Mouse (Mus musculus) macrophage (primary cell): ENCODE results near the gene Cblc. TPM values are rescaled to one million over a fixed set of nuclear protein-coding genes. Genes with fewer than 3 reads are reported as not detected.

Experiments
- H3K27ac ChIP-seq: fragments of 350-480 bp; formaldehyde crosslinking; 2 replicates; pipeline ENCODE4 v1.9.0; 2021
- H3K36me3 ChIP-seq: fragments of 350-480 bp; formaldehyde crosslinking; 2 replicates; pipeline ENCODE4 v1.9.0; 2021; ENCODE audit errors: inconsistent target
- H3K4me3 ChIP-seq: fragments of 350-480 bp; formaldehyde crosslinking; 2 replicates; pipeline ENCODE4 v1.9.0; 2021; ENCODE audit errors: inconsistent target
- H3K79me2 ChIP-seq: fragments of 350-480 bp; formaldehyde crosslinking; 2 replicates; pipeline ENCODE4 v1.9.0; 2021; ENCODE audit errors: inconsistent target
- WGBS: methylation state at CpG from one replicate; pipeline ENCODE4 v1.1.7; 2026; ENCODE audit warnings: inconsistent platforms; ENCODE audit not compliant: missing documents; 5-methylcytosine and 5-hydroxymethylcytosine counted together
- polyA plus RNA-seq: library from polyadenylated mRNA; stranded (reverse); fragments of 250-400 nt; gene quantifications from 3 replicates; pipeline ENCODE4 v1.2.4, GENCODE M21; 2018; ENCODE audit warnings: inconsistent platforms

The Cblc gene
- polyA plus RNA-seq, 1 experiment from 2014 or later = not detected

GRCm38 (mm10) chr7:19824182-19824973 lies 27.8 kb upstream of the Cblc start:
- no peak overlapping the region for H3K4me3 ChIP-seq

DNA sequence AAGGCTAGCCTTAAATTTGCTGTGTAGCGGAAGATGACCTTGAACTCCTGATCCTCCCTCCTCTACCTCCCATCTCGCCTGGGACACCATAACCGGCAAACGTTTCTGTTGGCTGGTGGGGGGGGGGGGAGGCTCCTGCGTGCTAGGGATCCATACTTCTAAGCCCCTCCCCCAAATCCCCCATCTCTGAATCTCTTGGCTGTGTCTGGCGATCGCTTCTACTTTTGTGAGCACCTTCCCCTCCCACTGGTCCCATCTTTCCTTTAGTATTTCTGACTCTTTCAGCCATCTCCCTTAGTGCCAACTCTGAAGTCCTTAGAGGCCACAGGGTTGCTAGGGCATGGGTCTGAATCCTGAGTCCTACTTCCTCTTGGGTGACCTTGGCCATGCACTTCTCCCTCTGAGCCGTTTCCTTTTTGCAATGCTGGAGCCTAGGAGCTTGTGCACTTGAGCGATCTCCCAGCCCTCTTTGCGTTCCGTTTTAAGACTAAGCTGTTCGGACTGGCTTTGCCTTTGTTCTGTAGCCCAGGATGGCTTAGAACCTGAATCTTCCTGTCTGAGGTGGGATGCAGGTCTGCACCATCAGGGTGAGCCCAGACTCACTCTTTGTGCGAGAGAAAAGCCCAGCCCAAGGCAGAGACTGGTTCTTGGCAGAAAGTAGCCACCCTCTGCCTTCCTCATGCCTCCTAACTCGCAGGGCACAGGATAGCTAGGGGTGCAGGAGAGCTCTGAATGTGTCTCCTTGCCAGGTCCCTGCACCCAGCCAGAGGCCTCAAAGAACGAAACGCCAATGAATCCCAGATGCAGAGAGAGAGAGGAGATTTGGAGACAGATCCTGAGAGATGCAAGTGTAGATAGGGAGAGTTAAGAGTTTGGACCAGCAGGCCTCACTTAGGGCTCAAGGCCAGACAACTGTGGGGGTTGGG lies 26.9 kb upstream of the Cblc start:
- Histone ChIP-seq H3K27ac (peak overlapping the region; percentile 100), H3K36me3 (peaks cover 13% of the 10 kb centered on the region; the same call in 1 of the 2 replicates), H3K4me3 (peak overlapping the region; percentile 35), H3K79me2 (peaks cover 35% of the 10 kb centered on the region; the same call in 1 of the 2 replicates)
- WGBS = 11% methylated on average over 15 of the region's 16 CpGs

More at GRCm38 (mm10) chr7:19824182-19824973, 27.8 kb upstream of the Cblc start:
- peaks cover 7% of the 10 kb centered on the region; the same call in 1 of the 2 replicates for H3K36me3 ChIP-seq
- 23% methylated on average over 21 of the region's 26 CpGs for WGBS
- peaks cover 27% of the 10 kb centered on the region; the same call in 1 of the 2 replicates for H3K79me2 ChIP-seq
- peak overlapping the region; percentile 100 for H3K27ac ChIP-seq

DNA sequence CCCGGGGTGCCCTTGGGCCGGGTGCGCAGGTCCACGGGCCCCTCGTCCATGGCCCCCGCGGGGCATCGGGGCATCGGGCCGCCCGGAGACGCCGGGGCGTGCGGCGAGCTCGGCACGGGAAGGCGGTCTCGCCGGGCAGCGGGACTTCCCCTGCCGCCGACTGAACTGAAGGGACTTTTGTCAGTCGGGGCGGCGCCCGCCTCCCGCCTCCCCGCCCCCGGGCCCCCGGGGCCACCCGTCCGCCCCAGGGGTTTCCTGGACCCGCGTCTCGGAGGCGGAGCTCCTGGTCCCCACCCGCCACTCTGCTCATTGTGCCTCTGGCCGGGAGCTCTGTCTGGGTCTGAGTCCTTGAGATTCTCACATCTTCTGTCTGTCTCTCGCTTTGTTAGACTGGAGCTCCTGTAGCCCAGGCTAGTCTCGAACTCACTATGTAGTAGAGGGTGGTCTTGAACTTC lies 26.0 kb upstream of the Cblc start, which contains the start of gene Bcl3:
Gene Bcl3 (minus strand): TSS at position 167 of the 455 bp plus-strand sequence.
- Histone ChIP-seq H3K27ac (peak within 1 kb of the TSS; percentile 100), H3K4me3 (peak within 1 kb of the TSS; percentile 35), H3K36me3 (peaks cover 13% of the 10 kb centered on the region; the same call in 1 of the 2 replicates), H3K79me2 (peaks cover 38% of the 10 kb centered on the region; the same call in 1 of the 2 replicates)
- 2% methylated on average over 35 of the region's 42 CpGs for WGBS

GRCm38 (mm10) chr7:19822193-19822592 lies 25.6 kb upstream of the Cblc start:
- peaks cover 38% of the 10 kb centered on the region; the same call in 1 of the 2 replicates for H3K79me2 ChIP-seq
- WGBS = 12% methylated on average over 20 of the region's 20 CpGs
- peak overlapping the region; percentile 35; the same call in 1 of the 2 replicates for H3K27ac ChIP-seq
- H3K4me3 ChIP-seq = peak overlapping the region; percentile 35
- peaks cover 13% of the 10 kb centered on the region; the same call in 1 of the 2 replicates for H3K36me3 ChIP-seq

DNA sequence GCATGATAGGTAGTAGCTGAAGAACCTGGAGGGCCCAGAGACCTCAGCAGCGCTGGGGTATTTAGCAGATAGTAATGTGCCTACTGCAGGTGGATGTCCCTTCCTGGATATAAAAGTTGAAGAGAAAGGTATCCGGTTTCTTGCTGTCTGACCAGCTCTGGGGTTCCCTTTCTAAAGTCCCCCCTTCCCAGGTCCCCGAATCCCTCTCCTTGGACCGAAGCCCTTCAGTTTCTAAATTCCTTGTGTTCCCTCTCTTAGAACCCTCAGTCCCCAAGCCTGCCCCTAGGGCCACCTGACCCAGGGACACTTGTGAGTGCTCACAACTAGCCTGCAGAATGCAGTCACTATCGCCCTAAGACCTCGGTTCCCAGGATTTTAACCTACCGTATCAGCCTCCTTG lies 25.0 kb upstream of the Cblc start:
- Histone ChIP-seq H3K4me3 (peak overlapping the region; percentile 35), H3K79me2 (peaks cover 38% of the 10 kb centered on the region; the same call in 1 of the 2 replicates), H3K36me3 (peaks cover 13% of the 10 kb centered on the region; the same call in 1 of the 2 replicates), H3K27ac (no peak overlapping the region)
- WGBS = 91% methylated on average over 7 of the region's 7 CpGs

- 76% methylated on average over 3 of the region's 3 CpGs for WGBS
- no peak overlapping the region for H3K4me3 ChIP-seq
- peaks cover 44% of the 10 kb centered on the region; the same call in 1 of the 2 replicates for H3K79me2 ChIP-seq
- H3K36me3 ChIP-seq = peaks cover 13% of the 10 kb centered on the region; the same call in 1 of the 2 replicates
- no peak overlapping the region for H3K27ac ChIP-seq
These were observed 23.9 kb upstream of the Cblc start for GRCm38 (mm10) chr7:19820347-19821048.

DNA sequence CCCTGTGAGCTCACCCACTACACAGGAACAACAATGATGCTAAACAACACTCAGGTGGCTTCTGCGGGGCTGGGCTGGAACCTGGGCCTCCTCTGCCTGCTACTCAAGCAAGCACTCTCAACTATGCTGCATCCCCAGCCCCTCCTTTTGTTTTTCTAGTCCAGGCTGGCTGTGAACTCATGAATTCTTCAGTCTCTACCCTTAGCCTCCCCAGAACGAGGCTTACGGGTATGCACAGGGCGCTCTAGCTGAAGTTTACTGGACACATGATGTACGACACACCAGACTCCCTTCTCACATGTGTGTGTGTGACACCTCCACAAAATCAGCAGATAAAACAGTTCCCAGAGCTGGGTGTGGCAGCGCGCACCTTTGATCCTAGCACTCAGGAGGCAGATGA lies 22.3 kb upstream of the Cblc start:
- Histone ChIP-seq H3K4me3 (no peak overlapping the region), H3K27ac (no peak overlapping the region), H3K36me3 (peaks cover 20% of the 10 kb centered on the region; the same call in 1 of the 2 replicates), H3K79me2 (peaks cover 55% of the 10 kb centered on the region; the same call in 1 of the 2 replicates)
- 94% methylated on average over 7 of the region's 7 CpGs for WGBS

- H3K4me3 ChIP-seq = no peak overlapping the region
- H3K27ac ChIP-seq = 0 out of 2 replicates have a peak overlapping the region, but pooled peaks have one; percentile 89
- peaks cover 55% of the 10 kb centered on the region; the same call in 1 of the 2 replicates for H3K79me2 ChIP-seq
- 79% methylated on average over 4 of the region's 5 CpGs for WGBS
- peaks cover 20% of the 10 kb centered on the region; the same call in 1 of the 2 replicates for H3K36me3 ChIP-seq
These were observed 21.8 kb upstream of the Cblc start for GRCm38 (mm10) chr7:19818440-19818839.

- WGBS = 14% methylated on average over 14 of the region's 15 CpGs
- peaks cover 28% of the 10 kb centered on the region for H3K36me3 ChIP-seq
- peaks cover 55% of the 10 kb centered on the region; the same call in 1 of the 2 replicates for H3K79me2 ChIP-seq
- H3K4me3 ChIP-seq = peak overlapping the region; percentile 59
- peak overlapping the region; percentile 89 for H3K27ac ChIP-seq
These were observed 20.9 kb upstream of the Cblc start for GRCm38 (mm10) chr7:19817382-19818105.

- Histone ChIP-seq H3K79me2 (peaks cover 45% of the 10 kb centered on the region; the same call in 1 of the 2 replicates), H3K27ac (peak overlapping the region; percentile 89), H3K4me3 (peak overlapping the region; percentile 59), H3K36me3 (peaks cover 41% of the 10 kb centered on the region)
- 1% methylated on average over 28 of the region's 28 CpGs for WGBS
These were observed 19.7 kb upstream of the Cblc start for GRCm38 (mm10) chr7:19816224-19816771.

GRCm38 (mm10) chr7:19815296-19816223 lies 19.0 kb upstream of the Cblc start:
- Histone ChIP-seq H3K79me2 (peaks cover 39% of the 10 kb centered on the region; the same call in 1 of the 2 replicates), H3K36me3 (peaks cover 46% of the 10 kb centered on the region), H3K4me3 (peak overlapping the region; percentile 59), H3K27ac (peak overlapping the region; percentile 52)
- 41% methylated on average over 17 of the region's 17 CpGs for WGBS

DNA sequence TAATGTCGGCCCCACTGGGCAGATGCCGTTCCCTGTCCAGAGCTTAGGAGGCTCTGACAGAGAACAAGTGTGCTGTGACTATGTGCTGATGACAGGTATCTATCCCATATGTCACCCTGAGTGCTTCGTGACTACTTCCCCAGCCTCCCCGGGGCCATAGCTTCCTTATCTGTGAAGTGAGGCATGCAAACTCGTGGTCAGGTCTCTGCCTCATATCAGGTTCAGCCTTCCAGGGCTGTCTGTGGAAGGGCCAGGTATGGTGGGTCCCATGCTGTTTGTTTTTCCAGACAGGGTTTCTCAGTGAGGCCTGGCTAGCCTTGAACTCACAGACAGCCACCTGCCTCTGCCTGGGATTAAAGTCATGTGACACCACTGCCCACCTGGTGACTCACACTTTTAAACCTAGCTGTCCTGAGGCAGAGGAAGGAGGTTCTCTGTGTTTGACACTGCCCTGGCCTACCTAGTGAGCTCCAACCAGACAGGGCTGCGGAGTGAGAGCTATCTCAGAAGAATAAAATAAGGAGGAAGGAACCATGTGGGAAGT lies 17.0 kb upstream of the Cblc start:
- H3K79me2 ChIP-seq = peaks cover 22% of the 10 kb centered on the region; the same call in 1 of the 2 replicates
- H3K27ac ChIP-seq = no peak overlapping the region
- H3K4me3 ChIP-seq = no peak overlapping the region
- WGBS = 64% methylated on average over 6 of the region's 6 CpGs
- H3K36me3 ChIP-seq = peaks cover 49% of the 10 kb centered on the region
